Mouse (Mus musculus) bone marrow, adult 2 months (tissue): ENCODE data around the gene H3f3a. TPM values are rescaled to one million over a fixed set of nuclear protein-coding genes. Genes with fewer than 3 reads are reported as not detected.

ENCODE experiments used
- H3K27ac ChIP-seq: fragments of 200-500 bp; 2 replicates; pipeline ENCODE4 v1.5.1; 2012; ENCODE audit warnings: low read depth, mild to moderate bottlenecking, control low read depth, inconsistent platforms, low read length; ENCODE audit not compliant: control insufficient read depth, poor library complexity, insufficient read depth
- H3K4me1 ChIP-seq: fragments of 200-500 bp; 2 replicates; pipeline ENCODE4 v1.6.1; 2011; ENCODE audit warnings: low read length; ENCODE audit not compliant: control insufficient read depth, insufficient read depth
- H3K4me3 ChIP-seq: fragments of 200-500 bp; replicated peaks from 2 replicates; pipeline ENCODE3; 2011; ENCODE audit warnings: mild to moderate bottlenecking, low read depth, low read length, control low read depth; ENCODE audit not compliant: control insufficient read depth
- CTCF ChIP-seq: fragments of 200-500 bp; IDR thresholded peaks from 2 replicates; pipeline ENCODE4 v1.5.1; 2011; ENCODE audit warnings: low read length, control low read depth; ENCODE audit not compliant: control insufficient read depth, insufficient read depth
- POLR2A ChIP-seq: fragments of 200-500 bp; IDR thresholded peaks from 2 replicates; pipeline ENCODE4 v1.6.1; 2011; ENCODE audit warnings: low read depth, mild to moderate bottlenecking, control low read depth, low read length, borderline replicate concordance; ENCODE audit not compliant: control insufficient read depth
- WGBS: fragments of 180-500 bp; shearing (Covaris S2); methylation state at CpG from one replicate; pipeline ENCODE4 v1.1.7; 2018; 5-methylcytosine and 5-hydroxymethylcytosine counted together
- polyA plus RNA-seq: library from polyadenylated mRNA; stranded (reverse); fragments of >200 nt; gene quantifications from 2 replicates; pipeline ENCODE4 v1.2.4, GENCODE M21; 2011; ENCODE audit warnings: low replicate concordance; ENCODE audit not compliant: missing spikeins, insufficient read depth, insufficient read length

H3f3a gene
- polyA plus RNA-seq, 1 experiment = 682 TPM

- H3K27ac ChIP-seq = no peak overlapping the region
- no peak overlapping the region for H3K4me3 ChIP-seq
- TF ChIP-seq POLR2A = no peak
- no peak for TF ChIP-seq CTCF
- H3K4me1 ChIP-seq = peaks cover 5% of the 10 kb centered on the region
- 26% methylated on average over 2 of the region's 2 CpGs for WGBS
These were observed 57.0 kb downstream of the H3f3a start for GRCm38 (mm10) chr1:180756711-180757110.

- H3K27ac ChIP-seq = no peak overlapping the region
- no peak overlapping the region for H3K4me3 ChIP-seq
- H3K4me1 ChIP-seq = peaks cover 5% of the 10 kb centered on the region
- TF ChIP-seq POLR2A = no peak
- TF ChIP-seq CTCF = no peak
- 90% methylated on average over 8 of the region's 8 CpGs for WGBS
These were observed 59.4 kb downstream of the H3f3a start for GRCm38 (mm10) chr1:180754376-180754775.

DNA sequence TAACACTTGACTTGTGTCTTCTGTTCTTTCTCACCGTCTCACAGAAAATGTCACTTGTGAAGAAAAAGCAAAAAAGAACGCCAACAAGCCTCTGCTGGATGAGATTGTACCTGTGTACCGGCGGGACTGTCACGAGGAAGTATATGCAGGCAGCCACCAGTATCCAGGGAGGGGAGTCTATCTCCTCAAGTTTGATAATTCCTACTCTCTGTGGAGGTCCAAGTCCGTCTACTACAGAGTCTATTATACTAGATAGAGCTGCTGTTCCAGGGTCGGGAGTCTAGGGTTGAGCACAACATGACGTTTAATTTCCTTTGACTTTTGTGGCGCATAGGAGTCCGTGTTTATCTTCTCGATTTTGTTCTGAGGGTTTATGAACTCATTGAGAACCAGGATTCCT is 61.6 kb downstream of the H3f3a start:
- Histone ChIP-seq H3K27ac (no peak overlapping the region), H3K4me1 (no peaks in the 10 kb centered on the region), H3K4me3 (no peak overlapping the region)
- WGBS = 92% methylated on average over 11 of the region's 11 CpGs
- TF ChIP-seq POLR2A = no peak
- no peak for TF ChIP-seq CTCF

Other genes starting within 250 kb of the H3f3a start
- gene Parp1, start 245.0 kb downstream of the H3f3a start, polyA plus RNA-seq = 22.0 and 57.7 TPM in 2 replicates
- 8.0 and 14.3 TPM in 2 replicates for gene Lin9, start 172.8 kb downstream of the H3f3a start, polyA plus RNA-seq
- 0.56 and 1.3 TPM in 2 replicates for gene Mixl1, start 116.9 kb downstream of the H3f3a start, polyA plus RNA-seq
- 11.7 and 16.1 TPM in 2 replicates for gene Acbd3, start 87.9 kb downstream of the H3f3a start, polyA plus RNA-seq
- gene Sde2, start 37.2 kb upstream of the H3f3a start, polyA plus RNA-seq = 13.9 and 24.7 TPM in 2 replicates
- gene Lefty2, start 79.2 kb upstream of the H3f3a start, polyA plus RNA-seq = 1.4 TPM in 1 of 2 replicates, not detected in the other
- 32.3 and 48.1 TPM in 2 replicates for gene Pycr2, start 90.3 kb upstream of the H3f3a start, polyA plus RNA-seq
- gene Lefty1, start 121.1 kb upstream of the H3f3a start, polyA plus RNA-seq = 2.6 TPM in 2 replicates
- 20.7 and 32.8 TPM in 2 replicates for gene Tmem63a, start 128.4 kb upstream of the H3f3a start, polyA plus RNA-seq
- 7.2 and 13.4 TPM in 2 replicates for gene Ephx1, start 207.0 kb upstream of the H3f3a start, polyA plus RNA-seq
- not detected in 2 replicates for gene 9130409I23Rik, start 237.3 kb upstream of the H3f3a start, polyA plus RNA-seq